Mouse (Mus musculus) kidney, adult 2 months (tissue): Measurements from ENCODE around the gene Slc19a1.

ENCODE experiments used
- CTCF ChIP-seq: fragments of 200-500 bp; conservative IDR thresholded peaks from 2 replicates; pipeline ENCODE4 v1.5.1; 2011; ENCODE audit warnings: low read depth, mild to moderate bottlenecking, control low read depth, low read length, moderate library complexity, mixed read lengths; ENCODE audit not compliant: insufficient read depth, insufficient read length
- POLR2A ChIP-seq: fragments of 200-500 bp; IDR thresholded peaks from one replicate; pipeline ENCODE4 v1.6.1; 2011; ENCODE audit warnings: low read depth, low read length, control low read depth

- TF ChIP-seq CTCF (no peak), POLR2A (no peak)
These were observed 46.4 kb downstream of the Slc19a1 start for GRCm38 (mm10) chr10:77078456-77078855.
